Mouse (Mus musculus): ENCODE data around the gene Gm4969.

Gene Gm4969

DNA sequence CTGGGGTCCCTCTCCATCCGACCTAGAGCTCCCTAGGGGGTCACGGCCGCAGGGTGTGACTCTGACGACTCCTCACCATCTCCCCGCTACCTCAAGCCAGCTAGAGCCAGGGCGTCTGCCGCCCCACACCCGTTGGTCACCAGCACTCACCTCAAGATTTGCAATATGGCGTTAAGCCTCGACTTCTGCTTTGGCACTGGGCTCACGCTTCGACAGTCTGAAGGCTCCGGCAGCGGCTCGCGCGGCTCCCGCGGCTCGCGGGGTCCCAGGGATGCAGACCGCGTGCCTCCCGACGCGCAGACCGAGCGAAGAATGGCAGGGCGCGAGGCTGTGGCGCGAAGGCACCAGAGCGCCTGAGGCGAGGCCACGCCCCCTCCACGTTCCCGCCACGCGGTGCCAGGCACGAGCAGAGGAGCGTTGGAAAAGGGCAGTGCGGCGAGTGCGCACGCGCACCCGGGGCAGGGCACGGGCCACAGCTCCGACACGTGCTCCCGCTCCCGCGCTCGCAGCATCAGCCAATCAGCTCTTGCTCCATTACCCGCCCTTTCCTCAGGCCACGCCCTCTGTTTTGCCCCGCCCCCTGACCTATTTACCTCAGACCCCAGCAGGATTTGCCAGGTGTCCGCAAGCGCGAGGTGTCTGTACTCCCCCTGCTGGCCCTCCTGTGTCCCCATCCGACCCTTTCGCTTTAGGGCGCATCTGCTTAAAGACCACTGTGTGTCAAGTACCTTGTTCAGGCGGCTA, at the start of gene Gm4969:
Gene Gm4969, minus strand, starts transcription at position 341 of the 744 bp plus-strand sequence.
- peaks cover 31% of the 10 kb centered on the region for H3K27me3 ChIP-seq (ENCODE audit: insufficient read depth, low read length)
- H3K4me1 ChIP-seq (replicated peaks; ENCODE audit: low read depth, low read length), result peaks cover 22% of the 10 kb centered on the region
- H3K4me3 ChIP-seq (replicated peaks; ENCODE audit: low read length), result peak within 1 kb of the TSS; percentile 49
- H3K9me3 ChIP-seq (ENCODE audit: low read length), result peaks cover 8% of the 10 kb centered on the region
- no peaks in the 10 kb centered on the region for H3K36me3 ChIP-seq (ENCODE audit: insufficient read depth, low read length)
- TF ChIP-seq NANOG (IDR thresholded peaks at IDR 0.05; ENCODE audit: borderline replicate concordance, low read length) (no peak), CTCF (conservative IDR thresholded peaks at IDR 0.05; ENCODE audit: low read length) (peak; percentile 33)

GRCm38 (mm10) chr7:19166990-19167389, 48.8 kb upstream of the Gm4969 start:
- H3K27me3 ChIP-seq (ENCODE audit: insufficient read depth, low read length), result peaks cover 30% of the 10 kb centered on the region
- H3K4me1 ChIP-seq (replicated peaks; ENCODE audit: low read depth, low read length), result peaks cover 64% of the 10 kb centered on the region
- no peaks in the 10 kb centered on the region for H3K9me3 ChIP-seq (ENCODE audit: low read length)
- H3K4me3 ChIP-seq (replicated peaks; ENCODE audit: low read length), result no peak overlapping the region
- TF ChIP-seq CTCF (conservative IDR thresholded peaks at IDR 0.05; ENCODE audit: low read length) (0 out of 2 replicates have a peak, but pooled peaks have one; percentile 7), POU5F1 (IDR thresholded peaks at IDR 0.05; ENCODE audit: borderline replicate concordance, low read length) (no peak), NANOG (IDR thresholded peaks at IDR 0.05; ENCODE audit: borderline replicate concordance, low read length) (no peak)
- H3K36me3 ChIP-seq (ENCODE audit: insufficient read depth, low read length), result no peaks in the 10 kb centered on the region

GRCm38 (mm10) chr7:19165656-19166423, 47.7 kb upstream of the Gm4969 start, which contains the start of gene Gipr:
Gene Gipr, minus strand, starts transcription at chr7:19166127.
- H3K4me3 ChIP-seq (replicated peaks; ENCODE audit: low read length), result peak within 1 kb of the TSS; percentile 66
- TF ChIP-seq CTCF (conservative IDR thresholded peaks at IDR 0.05; ENCODE audit: low read length) (no peak), NANOG (IDR thresholded peaks at IDR 0.05; ENCODE audit: borderline replicate concordance, low read length) (no peak), POU5F1 (IDR thresholded peaks at IDR 0.05; ENCODE audit: borderline replicate concordance, low read length) (no peak)
- no peaks in the 10 kb centered on the region for H3K9me3 ChIP-seq (ENCODE audit: low read length)
- H3K36me3 ChIP-seq (ENCODE audit: insufficient read depth, low read length), result no peaks in the 10 kb centered on the region
- peaks cover 61% of the 10 kb centered on the region for H3K4me1 ChIP-seq (replicated peaks; ENCODE audit: low read depth, low read length)
- peaks cover 30% of the 10 kb centered on the region for H3K27me3 ChIP-seq (ENCODE audit: insufficient read depth, low read length)

- H3K4me1 ChIP-seq (replicated peaks; ENCODE audit: low read depth, low read length), result peaks cover 63% of the 10 kb centered on the region
- peak overlapping the region; percentile 66 for H3K4me3 ChIP-seq (replicated peaks; ENCODE audit: low read length)
- H3K27me3 ChIP-seq (ENCODE audit: insufficient read depth, low read length), result peaks cover 25% of the 10 kb centered on the region
- H3K36me3 ChIP-seq (ENCODE audit: insufficient read depth, low read length), result no peaks in the 10 kb centered on the region
- TF ChIP-seq NANOG (IDR thresholded peaks at IDR 0.05; ENCODE audit: borderline replicate concordance, low read length), result no peak
- TF ChIP-seq POU5F1 (IDR thresholded peaks at IDR 0.05; ENCODE audit: borderline replicate concordance, low read length), result no peak
- no peak for TF ChIP-seq CTCF (conservative IDR thresholded peaks at IDR 0.05; ENCODE audit: low read length)
- no peaks in the 10 kb centered on the region for H3K9me3 ChIP-seq (ENCODE audit: low read length)
Measured at GRCm38 (mm10) chr7:19164978-19165377, 46.8 kb upstream of the Gm4969 start.

DNA sequence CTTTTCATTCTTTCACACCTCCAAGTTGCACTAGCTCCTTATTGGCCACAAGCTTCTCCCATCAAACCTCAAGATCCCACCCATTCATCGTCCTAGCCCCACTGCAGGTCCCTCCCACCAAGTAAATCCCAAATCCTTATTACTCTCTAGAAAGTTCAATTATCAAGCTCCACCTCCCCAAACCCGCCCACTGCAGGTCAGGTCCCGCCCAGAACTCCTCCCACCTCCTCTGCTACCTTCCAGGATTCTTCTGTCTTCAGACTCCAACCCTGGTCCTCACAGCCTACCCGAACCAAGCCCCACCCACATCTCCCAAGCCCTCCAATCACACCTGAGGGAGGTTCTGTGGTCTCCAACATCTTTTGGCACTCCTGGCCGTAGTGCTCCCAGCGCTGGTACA, 46.0 kb upstream of the Gm4969 start:
- Histone ChIP-seq H3K27me3 (ENCODE audit: insufficient read depth, low read length) (peaks cover 25% of the 10 kb centered on the region), H3K4me3 (replicated peaks; ENCODE audit: low read length) (peak overlapping the region; percentile 66), H3K4me1 (replicated peaks; ENCODE audit: low read depth, low read length) (peaks cover 64% of the 10 kb centered on the region), H3K9me3 (ENCODE audit: low read length) (no peaks in the 10 kb centered on the region), H3K36me3 (ENCODE audit: insufficient read depth, low read length) (no peaks in the 10 kb centered on the region)
- TF ChIP-seq NANOG (IDR thresholded peaks at IDR 0.05; ENCODE audit: borderline replicate concordance, low read length), result no peak
- no peak for TF ChIP-seq CTCF (conservative IDR thresholded peaks at IDR 0.05; ENCODE audit: low read length)
- TF ChIP-seq POU5F1 (IDR thresholded peaks at IDR 0.05; ENCODE audit: borderline replicate concordance, low read length), result no peak

DNA sequence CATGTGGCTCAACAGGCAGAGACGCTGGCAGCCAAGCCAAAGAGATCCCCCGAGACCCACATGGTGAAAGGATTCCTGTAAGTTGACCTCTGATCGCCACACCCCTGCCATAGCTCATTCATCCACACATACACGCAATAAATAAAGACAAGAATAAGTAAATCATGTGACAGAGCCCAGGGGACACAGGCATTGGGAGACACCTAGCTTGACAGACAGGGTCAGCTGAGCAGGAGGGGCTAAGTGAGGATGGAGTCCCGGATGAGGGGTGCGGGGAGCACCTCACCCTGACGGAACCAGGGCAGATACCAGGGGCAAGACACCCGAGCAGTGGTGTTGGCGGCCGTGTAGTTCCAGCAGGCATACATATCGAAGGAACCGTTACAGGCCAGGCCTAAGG, 45.6 kb upstream of the Gm4969 start:
- Histone ChIP-seq H3K27me3 (ENCODE audit: insufficient read depth, low read length) (peaks cover 25% of the 10 kb centered on the region), H3K4me3 (replicated peaks; ENCODE audit: low read length) (peak overlapping the region; percentile 66)
- no peak for TF ChIP-seq POU5F1 (IDR thresholded peaks at IDR 0.05; ENCODE audit: borderline replicate concordance, low read length)
- TF ChIP-seq NANOG (IDR thresholded peaks at IDR 0.05; ENCODE audit: borderline replicate concordance, low read length), result no peak

DNA sequence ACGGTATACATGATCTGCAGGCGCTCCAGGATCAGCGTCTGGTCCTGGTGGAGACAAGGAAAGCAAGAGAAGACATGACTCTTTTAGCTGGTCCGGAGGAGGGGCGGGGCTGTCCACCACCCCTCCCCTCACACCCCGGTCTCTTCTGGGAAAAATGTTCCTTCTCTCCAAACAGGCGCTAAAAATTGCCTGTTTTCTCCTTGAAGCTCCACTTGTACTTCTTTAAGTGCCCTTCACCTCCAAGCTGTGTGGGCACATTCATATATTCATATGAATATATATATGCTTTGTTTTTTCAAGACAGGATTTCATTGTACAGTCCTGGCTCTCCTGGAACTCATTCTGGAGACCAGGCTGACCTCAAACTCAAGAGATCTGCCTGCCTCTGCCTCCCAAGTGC, 44.8 kb upstream of the Gm4969 start:
- H3K9me3 ChIP-seq (ENCODE audit: low read length), result no peaks in the 10 kb centered on the region
- peaks cover 67% of the 10 kb centered on the region for H3K4me1 ChIP-seq (replicated peaks; ENCODE audit: low read depth, low read length)
- TF ChIP-seq NANOG (IDR thresholded peaks at IDR 0.05; ENCODE audit: borderline replicate concordance, low read length) (no peak), POU5F1 (IDR thresholded peaks at IDR 0.05; ENCODE audit: borderline replicate concordance, low read length) (no peak), CTCF (conservative IDR thresholded peaks at IDR 0.05; ENCODE audit: low read length) (no peak)
- H3K4me3 ChIP-seq (replicated peaks; ENCODE audit: low read length), result no peak overlapping the region
- peaks cover 4% of the 10 kb centered on the region; the same call in 1 of the 2 replicates for H3K36me3 ChIP-seq (ENCODE audit: insufficient read depth, low read length)
- H3K27me3 ChIP-seq (ENCODE audit: insufficient read depth, low read length), result peaks cover 18% of the 10 kb centered on the region

More for the DNA sequence above, 45.6 kb upstream of the Gm4969 start:
- Histone ChIP-seq H3K4me1 (replicated peaks; ENCODE audit: low read depth, low read length) (peaks cover 66% of the 10 kb centered on the region), H3K9me3 (ENCODE audit: low read length) (no peaks in the 10 kb centered on the region), H3K36me3 (ENCODE audit: insufficient read depth, low read length) (peaks cover under 1% of the 10 kb centered on the region; the same call in 1 of the 2 replicates)

- TF ChIP-seq CTCF (conservative IDR thresholded peaks at IDR 0.05; ENCODE audit: low read length) (no peak), NANOG (IDR thresholded peaks at IDR 0.05; ENCODE audit: borderline replicate concordance, low read length) (no peak), POU5F1 (IDR thresholded peaks at IDR 0.05; ENCODE audit: borderline replicate concordance, low read length) (no peak)
- Histone ChIP-seq H3K27me3 (ENCODE audit: insufficient read depth, low read length) (peaks cover 11% of the 10 kb centered on the region), H3K4me3 (replicated peaks; ENCODE audit: low read length) (peak overlapping the region; percentile 84), H3K9me3 (ENCODE audit: low read length) (no peaks in the 10 kb centered on the region), H3K36me3 (ENCODE audit: insufficient read depth, low read length) (peaks cover 30% of the 10 kb centered on the region), H3K4me1 (replicated peaks; ENCODE audit: low read depth, low read length) (peaks cover 79% of the 10 kb centered on the region)
Measured at GRCm38 (mm10) chr7:19160115-19160514, 41.9 kb upstream of the Gm4969 start.
